9 mouse cellular contexts compared by ENCODE assay signal in the genomic region with DNA sequence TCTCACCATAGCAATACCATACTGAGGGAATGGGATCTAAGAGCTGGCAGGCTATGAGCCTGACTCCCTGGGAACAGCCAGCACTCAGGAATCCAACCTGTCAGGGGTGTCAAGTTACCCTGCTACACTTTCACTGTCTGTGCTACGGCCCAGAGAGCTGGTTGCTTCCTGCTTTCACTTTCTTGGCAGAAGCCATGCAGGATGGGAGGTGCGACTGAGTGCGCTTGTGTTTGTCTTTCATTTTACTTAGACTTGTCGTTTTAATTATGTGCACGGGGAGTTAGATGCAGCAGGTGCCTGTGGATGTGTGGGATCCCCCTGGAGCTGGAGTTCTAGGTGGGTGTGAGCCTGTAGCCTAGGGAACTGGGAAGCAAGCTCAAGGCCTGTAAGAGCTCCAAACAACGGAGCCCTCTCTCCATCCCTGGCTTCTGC. TPM values are rescaled to one million over a fixed set of nuclear protein-coding genes. Genes with fewer than 3 reads are reported as not detected.
DNase-seq lines count a peak whose midpoint lies in the region; ATAC-seq lines count a peak whose summit lies in the region.
"Had no signal": no experiment of that assay in that cellular context is flagged by ENCODE, and none has a peak within 500 bp of the region (broad histone marks: within the 10 kb centered on the region; RNA-seq: fewer than 3 reads in every experiment).

No protein-coding gene starts in this region.

- 5% methylated on average over 6 of the region's 6 CpGs for WGBS in lung, embryonic 16.5 days

- no peaks in the 10 kb centered on the region for H3K27me3 ChIP-seq in lung, embryonic 16.5 days (ENCODE audit: control insufficient read depth, insufficient read depth, low read depth, low read length)

- peaks cover 25% of the 10 kb centered on the region for H3K4me1 ChIP-seq in lung, embryonic 16.5 days (replicated peaks; ENCODE audit: control insufficient read depth, insufficient read depth, low read length)

- peak overlapping the region; percentile 56 for H3K27ac ChIP-seq in lung, embryonic 16.5 days (ENCODE audit: low read length)
- H3K27ac ChIP-seq: macrophage had no signal

- peak; percentile 86 to 89 for ATAC-seq in hematopoietic stem cell, adult 5-6 weeks (replicated peaks in 1 of 2; ENCODE audit: insufficient read depth in 1 of 2, low FRiP score in 2 of 2, low TSS enrichment in 1 of 2, low read depth in 1 of 2, poor library complexity in 2 of 2, severe bottlenecking in 2 of 2)
- ATAC-seq in lung, embryonic 16.5 days (ENCODE audit: low read depth), result peak; percentile 82

- H3K4me3 ChIP-seq in lung, embryonic 16.5 days (ENCODE audit: low read length), result no peak overlapping the region

- no peak overlapping the region for H3K9ac ChIP-seq in lung, embryonic 16.5 days (ENCODE audit: low read length)

- H3K4me2 ChIP-seq in lung, embryonic 16.5 days (ENCODE audit: low read depth, low read length), result peak overlapping the region; percentile 35

- no peaks in the 10 kb centered on the region for H3K36me3 ChIP-seq in lung, embryonic 16.5 days (ENCODE audit: control insufficient read depth, insufficient read depth, low read length)

- DNase-seq in layer of hippocampus, adult 9-11 months, result peak; percentile 24
- no peak for DNase-seq in layer of hippocampus, adult 9-10 months (ENCODE audit: low spot score)
- DNase-seq in brain, adult 2 months (ENCODE audit: low read depth, low spot score), result peak; percentile 72
- DNase-seq in testis, postnatal 10 days (ENCODE audit: low spot score), result no peak
- no peak for DNase-seq in cerebellum, adult 8-10 months
- no peak for DNase-seq in spleen, postnatal 4 days (ENCODE audit: low spot score in 2 of 2)

- no peaks in the 10 kb centered on the region for H3K9me3 ChIP-seq in lung, embryonic 16.5 days (ENCODE audit: control insufficient read depth, low read length)

RNA-seq across cellular contexts. Expression of gene Celsr1, which starts 25.9 kb away (rescaled TPM):
- total RNA-seq in hematopoietic stem cell, adult 5-6 weeks (2017), result 3.0 and 7.9 TPM in 2 replicates
- 3.5 and 3.6 TPM in 2 replicates for polyA plus RNA-seq in lung, embryonic 16.5 days (2015; fragmentation: Nextera tagmentation; extraction: Ambion mirVana)
- polyA plus RNA-seq: macrophage had no signal

RNA-seq across cellular contexts. Expression of gene Gramd4, which starts 49.8 kb away (rescaled TPM):
- total RNA-seq in hematopoietic stem cell, adult 5-6 weeks (2017), result 37.6 and 66.4 TPM in 2 replicates
- 9.2 and 11.2 TPM in 2 replicates for polyA plus RNA-seq in lung, embryonic 16.5 days (2015; fragmentation: Nextera tagmentation; extraction: Ambion mirVana)

Comparison
In these comparisons a context has a peak if more than half of its experiments do, and no peak if none do; other contexts are left out.
1. DNase-seq: peak in layer of hippocampus, adult 9-11 months (single experiment) and brain, adult 2 months (single experiment); none in layer of hippocampus, adult 9-10 months (single experiment), testis, postnatal 10 days (single experiment), cerebellum, adult 8-10 months (single experiment) and spleen, postnatal 4 days (0 of 2).